In the genomic region with DNA sequence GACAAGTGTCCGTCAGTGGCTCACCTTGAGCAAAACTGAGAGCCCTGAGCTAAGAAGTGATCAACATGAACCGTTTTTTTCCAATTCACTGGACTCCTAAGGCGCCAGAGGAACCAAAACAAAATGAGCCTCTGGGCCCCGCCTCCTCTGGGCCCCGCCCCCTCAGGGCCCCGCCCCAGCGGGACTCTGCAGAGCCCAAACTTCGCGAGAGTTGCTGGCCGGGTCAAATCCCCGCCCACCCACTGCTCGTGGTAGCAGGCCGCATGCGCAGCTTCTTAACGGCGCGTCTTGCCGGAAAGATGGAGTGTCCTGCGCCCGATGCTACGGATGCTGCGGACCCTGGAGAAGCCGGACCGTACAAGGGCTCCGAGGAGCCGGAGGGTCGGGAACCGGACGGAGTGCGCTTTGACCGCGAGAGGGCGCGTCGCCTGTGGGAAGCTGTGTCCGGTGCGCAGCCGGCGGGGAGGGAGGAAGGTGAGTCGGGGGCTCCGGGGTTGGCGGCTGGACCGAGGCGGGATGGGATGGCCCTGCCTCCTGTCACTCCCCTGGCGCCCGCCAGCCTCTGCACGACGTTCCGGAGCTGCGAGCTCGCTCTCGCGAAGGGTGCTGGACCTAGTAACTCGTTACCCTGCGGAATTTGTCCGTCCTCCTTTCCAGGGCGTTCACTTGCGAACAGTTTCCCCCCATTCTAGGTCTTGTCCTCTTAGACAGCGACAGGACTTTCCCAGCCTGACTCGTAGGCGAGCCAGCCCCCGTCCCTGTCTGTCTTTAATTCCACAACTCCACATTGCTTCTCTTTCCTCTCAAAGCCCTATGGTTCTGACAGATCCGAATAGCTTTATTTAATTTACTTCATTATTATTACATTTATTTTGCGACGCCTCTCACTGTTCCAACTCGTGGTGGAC, we compare ENCODE assay signal across 8 mouse cellular contexts. TPM values are rescaled to one million over a fixed set of nuclear protein-coding genes. Genes with fewer than 3 reads are reported as not detected.
DNase-seq lines count a peak whose midpoint lies in the region; ATAC-seq lines count a peak whose summit lies in the region.

A gene (plus strand): TSS at position 267 of the 908 bp plus-strand sequence.

- WGBS in hindbrain, embryonic 16.5 days = under 1% methylated on average over 61 of the region's 66 CpGs
- WGBS in macrophage (ENCODE audit: missing documents) = 1% methylated on average over 60 of the region's 66 CpGs

- H3K36me3 ChIP-seq in hindbrain, embryonic 16.5 days (ENCODE audit: control insufficient read depth, insufficient read depth, low read length) = no peaks in the 10 kb centered on the region
- H3K36me3 ChIP-seq in macrophage (ENCODE audit: inconsistent target) = no peaks in the 10 kb centered on the region

- H3K9me3 ChIP-seq in hindbrain, embryonic 16.5 days (ENCODE audit: control insufficient read depth, low read length) = no peaks in the 10 kb centered on the region

- peak within 1 kb of the TSS; percentile 80 for H3K4me3 ChIP-seq in hindbrain, embryonic 16.5 days (ENCODE audit: low read length)
- H3K4me3 ChIP-seq in macrophage (ENCODE audit: inconsistent target) = peak within 1 kb of the TSS; percentile 76

- H3K4me2 ChIP-seq in hindbrain, embryonic 16.5 days (ENCODE audit: low read length) = peak within 1 kb of the TSS; percentile 84

- H3K27ac ChIP-seq in hindbrain, embryonic 16.5 days (ENCODE audit: low read depth, low read length) = peak within 1 kb of the TSS; percentile 91
- H3K27ac ChIP-seq in macrophage = peak within 1 kb of the TSS; percentile 35

- DNase-seq in WW6 (ENCODE audit: low read depth, low spot score) = peak; percentile 86
- DNase-seq in cerebellum, postnatal 4 days (ENCODE audit: low spot score in 2 of 2) = peak; percentile 94 to 96
- DNase-seq in gastrocnemius, adult 18-20 months (ENCODE audit: low spot score) = peak; percentile 98
- DNase-seq in left cerebral cortex, adult 18-20 months (ENCODE audit: low spot score in 2 of 2) = peak; percentile 95 to 96
- peak; percentile 98 for DNase-seq in right cerebral cortex, adult 18-20 months
- peak; percentile 89 for DNase-seq in urinary bladder, postnatal 10 days (ENCODE audit: low spot score)

- H3K9ac ChIP-seq in hindbrain, embryonic 16.5 days (ENCODE audit: low read depth, low read length) = peak within 1 kb of the TSS; percentile 92

- H3K27me3 ChIP-seq in hindbrain, embryonic 16.5 days (replicated peaks; ENCODE audit: control insufficient read depth, insufficient read depth, low read length) = no peaks in the 10 kb centered on the region

- peaks cover 42% of the 10 kb centered on the region for H3K79me2 ChIP-seq in macrophage (ENCODE audit: inconsistent target)

- ATAC-seq in hindbrain, embryonic 16.5 days = peak; percentile 94

- peaks cover 11% of the 10 kb centered on the region for H3K4me1 ChIP-seq in hindbrain, embryonic 16.5 days (ENCODE audit: control insufficient read depth, insufficient read depth, low read depth, low read length)

RNA-seq across cellular contexts. Expression of the gene that starts here (rescaled TPM):
- 10 to 100 TPM; 12.1 to 14.5 TPM for total RNA-seq in gastrocnemius, adult 18-20 months (2021)
- 29.8 and 30.6 TPM in 2 replicates for polyA plus RNA-seq in hindbrain, embryonic 16.5 days (2015; fragmentation: Nextera tagmentation; extraction: Ambion mirVana)
- total RNA-seq in left cerebral cortex, adult 18-20 months (2021) = 10 to 100 TPM; 38.3 to 39.7 TPM
- 10 to 100 TPM; 12.2 to 91.6 (median 57.2) TPM for total RNA-seq in macrophage (2018; cell fraction: chromatin; rRNA removed)
- total RNA-seq in macrophage (2018; cell fraction: cytosol; rRNA removed) = 10 to 100 TPM in 12 of 26 experiments, 1 to 10 TPM in 14; 3.6 to 15.5 (median 9.5) TPM
- total RNA-seq in macrophage (2018; cell fraction: nucleus; rRNA removed) = 10 to 100 TPM in 24 of 26 experiments, 1 to 10 TPM in 2; 7.8 to 56.8 (median 24.9) TPM
- 7.5 to 9.8 TPM (median 9.6 TPM) in 3 replicates for polyA plus RNA-seq in macrophage (2018)

Comparison
In these comparisons a context has a peak if more than half of its experiments do, and no peak if none do; other contexts are left out.
1. Peak in every context shown above with its lines: DNase-seq, ATAC-seq, H3K4me3 ChIP-seq and H3K27ac ChIP-seq.